Mouse (Mus musculus): ENCODE measurements around the gene Car4. TPM values are rescaled to one million over a fixed set of nuclear protein-coding genes. Genes with fewer than 3 reads are reported as not detected.
A peak's percentile ranks its signal among the peaks of the same experiment; 100 is the strongest.

The Car4 gene
- polyA plus RNA-seq, 1 experiment from 2014 or later, result 2.0 TPM

- no peak for ATAC-seq
- Histone ChIP-seq H3K4me1 (peaks cover 31% of the 10 kb centered on the region), H3K36me3 (ENCODE audit: poor library complexity, severe bottlenecking) (no peaks in the 10 kb centered on the region), H3K9me3 (replicated peaks) (no peaks in the 10 kb centered on the region), H3K4me3 (no peak overlapping the region), H3K27ac (peak overlapping the region; percentile 67), H3K4me2 (no peak overlapping the region), H3K9ac (no peak overlapping the region), H3K27me3 (no peaks in the 10 kb centered on the region)
- 71% methylated on average over 10 of the region's 10 CpGs for WGBS
Measured at GRCm38 (mm10) chr11:84940140-84940539, 17.4 kb upstream of the Car4 start.

GRCm38 (mm10) chr11:84943948-84944347 is 13.6 kb upstream of the Car4 start:
- no peaks in the 10 kb centered on the region for H3K9me3 ChIP-seq (replicated peaks)
- no peak overlapping the region for H3K27ac ChIP-seq
- no peak overlapping the region for H3K4me3 ChIP-seq
- H3K4me1 ChIP-seq, result peaks cover 51% of the 10 kb centered on the region
- no peaks in the 10 kb centered on the region for H3K36me3 ChIP-seq (ENCODE audit: poor library complexity, severe bottlenecking)
- no peaks in the 10 kb centered on the region for H3K27me3 ChIP-seq
- no peak for ATAC-seq
- 1% methylated on average over 15 of the region's 15 CpGs for WGBS
- H3K9ac ChIP-seq, result no peak overlapping the region
- H3K4me2 ChIP-seq, result peak overlapping the region; percentile 46

GRCm38 (mm10) chr11:84944639-84945435 is 12.7 kb upstream of the Car4 start:
- Histone ChIP-seq H3K27ac (no peak overlapping the region), H3K27me3 (no peaks in the 10 kb centered on the region), H3K36me3 (ENCODE audit: poor library complexity, severe bottlenecking) (no peaks in the 10 kb centered on the region), H3K4me2 (peak overlapping the region; percentile 33), H3K4me1 (peaks cover 48% of the 10 kb centered on the region), H3K4me3 (no peak overlapping the region), H3K9ac (no peak overlapping the region), H3K9me3 (replicated peaks) (no peaks in the 10 kb centered on the region)
- ATAC-seq, result no peak
- 3% methylated on average over 12 of the region's 12 CpGs for WGBS

- no peaks in the 10 kb centered on the region for H3K27me3 ChIP-seq
- ATAC-seq, result no peak
- no peaks in the 10 kb centered on the region for H3K9me3 ChIP-seq (replicated peaks)
- no peak overlapping the region for H3K9ac ChIP-seq
- no peaks in the 10 kb centered on the region for H3K36me3 ChIP-seq (ENCODE audit: poor library complexity, severe bottlenecking)
- no peak overlapping the region for H3K4me2 ChIP-seq
- no peak overlapping the region for H3K4me3 ChIP-seq
- H3K4me1 ChIP-seq, result peaks cover 41% of the 10 kb centered on the region
- WGBS, result 67% methylated on average over 3 of the region's 3 CpGs
- no peak overlapping the region for H3K27ac ChIP-seq
Measured at GRCm38 (mm10) chr11:84945841-84946240, 11.7 kb upstream of the Car4 start.

- H3K9me3 ChIP-seq (replicated peaks), result no peaks in the 10 kb centered on the region
- no peaks in the 10 kb centered on the region for H3K27me3 ChIP-seq
- no peak overlapping the region for H3K4me3 ChIP-seq
- H3K36me3 ChIP-seq (ENCODE audit: poor library complexity, severe bottlenecking), result no peaks in the 10 kb centered on the region
- peaks cover 41% of the 10 kb centered on the region for H3K4me1 ChIP-seq
- H3K4me2 ChIP-seq, result no peak overlapping the region
- H3K9ac ChIP-seq, result no peak overlapping the region
- no peak for ATAC-seq
- no peak overlapping the region for H3K27ac ChIP-seq
- WGBS, result 47% methylated on average over 6 of the region's 6 CpGs
Measured at GRCm38 (mm10) chr11:84947206-84947605, 10.4 kb upstream of the Car4 start.

GRCm38 (mm10) chr11:84948114-84948513 is 9.5 kb upstream of the Car4 start:
- peaks cover 41% of the 10 kb centered on the region for H3K4me1 ChIP-seq
- H3K4me2 ChIP-seq, result no peak overlapping the region
- 33% methylated on average over 3 of the region's 3 CpGs for WGBS
- H3K27ac ChIP-seq, result no peak overlapping the region
- H3K9me3 ChIP-seq (replicated peaks), result no peaks in the 10 kb centered on the region
- no peaks in the 10 kb centered on the region for H3K27me3 ChIP-seq
- no peak overlapping the region for H3K4me3 ChIP-seq
- no peaks in the 10 kb centered on the region for H3K36me3 ChIP-seq (ENCODE audit: poor library complexity, severe bottlenecking)
- ATAC-seq, result 0 out of 2 replicates have a peak, but pooled peaks have one; percentile 48
- H3K9ac ChIP-seq, result no peak overlapping the region

GRCm38 (mm10) chr11:84948526-84948925 is 9.1 kb upstream of the Car4 start:
- Histone ChIP-seq H3K4me1 (peaks cover 37% of the 10 kb centered on the region), H3K4me2 (no peak overlapping the region), H3K9ac (no peak overlapping the region), H3K36me3 (ENCODE audit: poor library complexity, severe bottlenecking) (no peaks in the 10 kb centered on the region), H3K9me3 (replicated peaks) (no peaks in the 10 kb centered on the region), H3K4me3 (no peak overlapping the region), H3K27ac (no peak overlapping the region), H3K27me3 (no peaks in the 10 kb centered on the region)
- WGBS, result 25% methylated on average over 3 of the region's 3 CpGs
- no peak for ATAC-seq

GRCm38 (mm10) chr11:84952611-84953010 is 5.0 kb upstream of the Car4 start:
- WGBS, result 53% methylated on average over 2 of the region's 2 CpGs
- peaks cover 22% of the 10 kb centered on the region for H3K27me3 ChIP-seq
- H3K27ac ChIP-seq, result no peak overlapping the region
- H3K36me3 ChIP-seq (ENCODE audit: poor library complexity, severe bottlenecking), result no peaks in the 10 kb centered on the region
- ATAC-seq, result no peak
- no peaks in the 10 kb centered on the region for H3K9me3 ChIP-seq (replicated peaks)
- no peak overlapping the region for H3K9ac ChIP-seq
- H3K4me1 ChIP-seq, result peaks cover 18% of the 10 kb centered on the region
- H3K4me2 ChIP-seq, result no peak overlapping the region
- H3K4me3 ChIP-seq, result no peak overlapping the region

- Histone ChIP-seq H3K27ac (no peak overlapping the region), H3K4me2 (no peak overlapping the region), H3K9me3 (replicated peaks) (no peaks in the 10 kb centered on the region), H3K36me3 (ENCODE audit: poor library complexity, severe bottlenecking) (no peaks in the 10 kb centered on the region), H3K4me3 (no peak overlapping the region), H3K9ac (no peak overlapping the region), H3K27me3 (peaks cover 52% of the 10 kb centered on the region), H3K4me1 (peaks cover 16% of the 10 kb centered on the region)
- 37% methylated on average over 5 of the region's 5 CpGs for WGBS
- no peak for ATAC-seq
Measured at GRCm38 (mm10) chr11:84956400-84956799, 1.2 kb upstream of the Car4 start.

GRCm38 (mm10) chr11:84957171-84957570 is 415 bp upstream of the Car4 start:
- Histone ChIP-seq H3K27me3 (peaks cover 52% of the 10 kb centered on the region), H3K4me2 (peak overlapping the region; percentile 59), H3K9ac (no peak overlapping the region), H3K4me1 (peaks cover 16% of the 10 kb centered on the region), H3K4me3 (peak overlapping the region; percentile 35), H3K9me3 (replicated peaks) (no peaks in the 10 kb centered on the region), H3K27ac (no peak overlapping the region), H3K36me3 (ENCODE audit: poor library complexity, severe bottlenecking) (no peaks in the 10 kb centered on the region)
- WGBS, result 9% methylated on average over 15 of the region's 15 CpGs
- no peak for ATAC-seq

GRCm38 (mm10) chr11:84958271-84958630 is 665 bp downstream of the Car4 start:
- peak overlapping the region; percentile 35 for H3K4me3 ChIP-seq
- H3K4me2 ChIP-seq, result peak overlapping the region; percentile 59
- peak overlapping the region; percentile 50 for H3K9ac ChIP-seq
- H3K27me3 ChIP-seq, result peaks cover 52% of the 10 kb centered on the region
- peaks cover 16% of the 10 kb centered on the region for H3K4me1 ChIP-seq
- no peaks in the 10 kb centered on the region for H3K36me3 ChIP-seq (ENCODE audit: poor library complexity, severe bottlenecking)
- 1% methylated on average over 11 of the region's 11 CpGs for WGBS
- H3K27ac ChIP-seq, result no peak overlapping the region
- ATAC-seq, result no peak
- H3K9me3 ChIP-seq (replicated peaks), result no peaks in the 10 kb centered on the region

GRCm38 (mm10) chr11:84959181-84959580 is 1.6 kb downstream of the Car4 start:
- WGBS, result 20% methylated on average over 5 of the region's 5 CpGs
- no peak for ATAC-seq

GRCm38 (mm10) chr11:84959701-84960181 is 2.2 kb downstream of the Car4 start:
- H3K36me3 ChIP-seq (ENCODE audit: poor library complexity, severe bottlenecking), result no peaks in the 10 kb centered on the region
- no peak overlapping the region for H3K4me2 ChIP-seq
- no peak for ATAC-seq
- no peak overlapping the region for H3K4me3 ChIP-seq
- H3K27me3 ChIP-seq, result peaks cover 52% of the 10 kb centered on the region
- 2% methylated on average over 9 of the region's 9 CpGs for WGBS
- H3K9ac ChIP-seq, result no peak overlapping the region
- peaks cover 16% of the 10 kb centered on the region for H3K4me1 ChIP-seq
- no peaks in the 10 kb centered on the region for H3K9me3 ChIP-seq (replicated peaks)
- H3K27ac ChIP-seq, result no peak overlapping the region

More at GRCm38 (mm10) chr11:84959181-84959580, 1.6 kb downstream of the Car4 start:
- Histone ChIP-seq H3K9me3 (replicated peaks) (no peaks in the 10 kb centered on the region), H3K4me2 (no peak overlapping the region), H3K4me1 (peaks cover 16% of the 10 kb centered on the region), H3K36me3 (ENCODE audit: poor library complexity, severe bottlenecking) (no peaks in the 10 kb centered on the region), H3K9ac (no peak overlapping the region), H3K4me3 (no peak overlapping the region), H3K27me3 (peaks cover 52% of the 10 kb centered on the region), H3K27ac (no peak overlapping the region)

All from forebrain, embryonic 13.5 days (tissue).